Mouse (Mus musculus) common myeloid progenitor, adult 5-6 weeks (primary cell): ENCODE results near the gene Gli3. TPM values are rescaled to one million over a fixed set of nuclear protein-coding genes. Genes with fewer than 3 reads are reported as not detected.

Experiments
- ATAC-seq: replicated peaks from 2 replicates; pipeline ENCODE4 v1.8.0; 2016; ENCODE audit warnings: low read depth, mild to moderate bottlenecking, moderate TSS enrichment, inconsistent platforms; ENCODE audit not compliant: poor library complexity, severe bottlenecking
- total RNA-seq: library from RNA; stranded (forward); fragments of 200-1000, 187-1606 nt; gene quantifications from 2 replicates; pipeline ENCODE4 v1.2.3, GENCODE M21; 2017

The Gli3 gene
- total RNA-seq, 1 experiment from 2014 or later: 0.18 TPM

GRCm38 (mm10) chr13:15487334-15487733 is 24.3 kb downstream of the Gli3 start:
- no peak for ATAC-seq

GRCm38 (mm10) chr13:15488065-15488464 is 25.0 kb downstream of the Gli3 start:
- no peak for ATAC-seq

DNA sequence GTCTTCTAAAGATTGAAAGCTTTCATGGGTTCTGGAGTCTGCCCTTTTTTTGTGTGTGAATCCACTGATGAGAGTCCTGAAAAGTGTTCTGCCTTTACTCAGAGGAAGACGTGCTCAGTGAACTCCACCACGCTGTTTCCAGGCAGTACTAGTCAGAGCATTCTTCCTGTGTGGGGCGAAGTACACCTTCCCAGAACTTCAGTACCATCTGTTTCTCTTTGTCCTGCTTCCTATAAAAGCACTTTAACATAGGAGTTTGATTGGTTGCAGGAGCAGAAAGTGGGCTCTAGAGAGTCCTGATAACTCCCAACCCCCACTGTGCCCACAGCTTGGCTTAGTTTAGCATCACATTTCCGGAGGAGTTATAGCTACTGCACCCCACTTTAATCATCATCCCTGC is 32.8 kb downstream of the Gli3 start:
- no peak for ATAC-seq

DNA sequence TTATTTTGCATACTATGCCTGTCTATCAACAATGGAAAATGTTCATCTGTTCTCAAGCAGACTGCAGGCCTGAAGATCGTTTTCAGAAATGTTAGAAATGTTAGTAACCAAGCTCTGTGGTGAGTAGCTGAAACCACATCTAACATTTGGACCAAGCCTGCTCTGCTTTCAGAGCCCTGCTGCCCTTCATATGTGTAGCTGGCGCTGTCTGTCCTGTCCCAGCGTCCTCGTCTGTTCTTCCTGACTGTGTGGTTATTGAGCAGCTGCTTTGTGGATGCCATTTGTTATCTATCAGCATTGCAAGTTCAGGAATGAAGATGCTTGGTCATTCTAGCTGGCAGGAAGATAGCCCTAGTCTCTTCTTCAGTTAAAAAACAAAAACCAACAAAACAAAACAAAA is 35.3 kb downstream of the Gli3 start:
- ATAC-seq: no peak

- no peak for ATAC-seq
These were observed 47.9 kb downstream of the Gli3 start for GRCm38 (mm10) chr13:15510925-15511324.

DNA sequence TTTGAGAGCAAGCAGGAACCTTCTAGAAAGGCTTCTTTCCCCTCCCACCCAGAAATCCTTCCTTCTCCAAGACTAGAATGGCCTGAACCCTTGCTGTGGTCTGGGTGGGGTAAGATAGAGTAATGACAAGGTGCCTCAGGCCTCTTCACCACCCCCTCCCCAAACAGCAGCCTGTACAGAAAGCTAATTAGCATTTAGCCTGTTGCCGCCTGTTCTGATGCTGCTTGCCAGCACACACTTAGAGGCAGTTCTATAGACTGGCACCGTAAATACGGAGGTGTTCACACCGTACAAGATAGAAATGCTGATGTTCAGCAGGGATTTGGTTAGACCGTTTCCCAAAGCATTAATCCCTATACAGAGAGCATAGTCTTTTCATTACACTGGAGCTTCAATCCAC is 50.1 kb downstream of the Gli3 start:
- no peak for ATAC-seq

- ATAC-seq: no peak
These were observed 51.0 kb downstream of the Gli3 start for GRCm38 (mm10) chr13:15514082-15514481.

DNA sequence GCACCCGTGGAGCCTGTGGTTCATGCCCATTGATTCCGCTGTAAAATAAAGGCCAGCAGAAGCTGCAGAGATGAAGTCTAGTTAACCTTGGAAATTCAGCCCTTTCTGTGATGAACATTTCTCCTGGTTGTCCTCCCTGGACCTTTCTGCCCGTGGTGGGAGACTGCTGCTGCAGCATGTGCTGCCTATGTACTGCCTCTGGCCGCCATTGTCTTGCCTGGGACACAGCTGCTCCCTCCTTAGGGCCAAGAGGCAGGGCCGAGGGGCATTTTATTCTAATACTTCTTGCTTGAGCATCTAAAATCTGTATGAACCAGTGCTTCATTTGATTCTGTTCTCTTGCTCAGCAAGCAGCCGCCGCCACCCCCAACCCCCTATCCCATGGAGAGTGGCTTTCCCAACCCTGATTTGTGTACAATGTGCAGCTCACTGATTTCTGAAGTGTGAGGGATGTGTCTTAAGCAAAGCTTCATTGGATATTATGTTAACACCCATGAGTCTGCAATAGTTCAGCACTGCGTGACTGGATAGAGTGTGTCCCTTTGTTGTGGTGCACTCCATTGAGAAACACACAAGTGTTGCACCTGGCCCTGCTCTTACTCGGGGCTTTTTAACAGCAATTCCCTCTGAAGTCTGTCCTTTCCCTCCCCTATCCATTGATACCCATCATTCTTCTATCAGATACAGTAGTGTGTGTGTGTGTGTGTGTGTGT is 54.2 kb downstream of the Gli3 start:
- ATAC-seq: no peak

DNA sequence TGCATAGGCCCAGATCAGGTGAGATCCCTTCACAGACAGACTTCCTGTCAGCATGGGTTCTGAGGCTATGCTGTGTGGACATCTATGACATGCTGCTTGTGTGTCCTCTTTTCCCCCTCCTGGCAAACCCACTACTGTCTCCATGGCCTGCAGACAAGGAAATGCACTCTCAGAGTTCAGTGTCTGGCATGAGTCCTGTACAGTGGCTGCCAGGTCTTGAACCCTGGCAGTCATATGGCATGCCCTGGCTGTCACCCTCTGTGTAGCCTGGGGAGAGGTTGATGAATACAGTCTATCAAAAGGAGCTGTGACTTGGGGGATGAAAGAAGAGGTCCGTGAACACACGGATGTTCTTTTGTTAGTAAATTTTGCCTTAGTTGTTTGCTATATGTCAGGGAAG is 57.3 kb downstream of the Gli3 start:
- no peak for ATAC-seq

- no peak for ATAC-seq
These were observed 59.1 kb downstream of the Gli3 start for GRCm38 (mm10) chr13:15522153-15522552.

- ATAC-seq: no peak
These were observed 61.2 kb downstream of the Gli3 start for GRCm38 (mm10) chr13:15524208-15524607.

GRCm38 (mm10) chr13:15526691-15527090 is 63.7 kb downstream of the Gli3 start:
- no peak for ATAC-seq

- no peak for ATAC-seq
These were observed 68.5 kb downstream of the Gli3 start for GRCm38 (mm10) chr13:15531568-15531967.

GRCm38 (mm10) chr13:15537206-15537605 is 74.2 kb downstream of the Gli3 start:
- ATAC-seq: no peak

- no peak for ATAC-seq
These were observed 74.6 kb downstream of the Gli3 start for GRCm38 (mm10) chr13:15537611-15538010.

DNA sequence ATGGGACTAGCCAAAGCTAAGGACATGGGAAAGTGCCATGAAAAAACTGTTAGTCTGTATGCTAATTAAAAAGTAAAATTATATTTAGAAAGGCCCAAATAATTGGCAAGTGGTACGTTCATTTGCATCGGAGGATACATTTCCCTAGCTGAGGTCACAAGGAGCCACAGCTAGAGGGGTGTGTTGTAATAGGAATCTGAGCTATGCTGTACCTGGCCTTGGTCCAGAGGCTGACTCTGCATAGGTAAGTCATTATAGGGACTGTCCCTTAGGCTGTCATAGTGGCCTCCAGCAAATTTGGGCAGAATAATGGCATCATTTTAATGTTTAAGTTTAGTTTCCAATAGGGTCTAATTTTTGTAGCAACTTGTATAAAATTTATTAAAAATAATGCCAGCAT is 75.4 kb downstream of the Gli3 start:
- no peak for ATAC-seq

GRCm38 (mm10) chr13:15542053-15542452 is 79.0 kb downstream of the Gli3 start:
- no peak for ATAC-seq

DNA sequence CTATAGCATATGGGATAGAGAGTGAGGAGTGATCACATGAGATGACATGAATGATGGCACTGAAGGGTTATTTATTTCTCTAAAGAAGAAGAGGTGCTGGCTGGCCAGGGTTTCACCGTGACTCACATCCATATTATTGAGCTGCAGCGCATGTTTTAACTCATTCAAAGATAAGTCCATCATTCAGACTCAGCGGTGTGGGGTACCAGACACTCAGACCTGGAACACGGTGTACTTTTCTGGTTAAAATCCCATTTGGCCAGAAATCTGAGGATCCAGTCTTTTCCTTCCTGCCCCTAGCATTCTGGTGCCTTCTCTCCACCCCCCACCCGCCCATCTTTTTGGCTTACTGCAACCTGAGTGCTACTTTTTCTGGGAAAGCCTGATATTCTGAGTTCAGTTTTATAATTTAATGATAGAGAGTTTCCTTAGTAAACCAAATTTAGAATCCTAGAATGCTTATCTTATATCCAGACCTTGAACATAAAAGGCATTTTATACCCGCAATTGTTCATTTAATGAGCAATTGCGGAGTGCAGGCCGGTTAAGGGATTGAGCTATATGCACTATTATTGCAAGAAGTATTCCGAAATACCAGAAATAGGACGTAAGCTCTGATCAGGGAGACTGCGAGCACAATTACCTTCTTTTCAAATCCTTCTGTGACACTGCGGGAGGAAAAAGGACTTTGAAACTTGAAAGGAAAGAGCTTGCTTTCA is 80.3 kb downstream of the Gli3 start:
- ATAC-seq: no peak

DNA sequence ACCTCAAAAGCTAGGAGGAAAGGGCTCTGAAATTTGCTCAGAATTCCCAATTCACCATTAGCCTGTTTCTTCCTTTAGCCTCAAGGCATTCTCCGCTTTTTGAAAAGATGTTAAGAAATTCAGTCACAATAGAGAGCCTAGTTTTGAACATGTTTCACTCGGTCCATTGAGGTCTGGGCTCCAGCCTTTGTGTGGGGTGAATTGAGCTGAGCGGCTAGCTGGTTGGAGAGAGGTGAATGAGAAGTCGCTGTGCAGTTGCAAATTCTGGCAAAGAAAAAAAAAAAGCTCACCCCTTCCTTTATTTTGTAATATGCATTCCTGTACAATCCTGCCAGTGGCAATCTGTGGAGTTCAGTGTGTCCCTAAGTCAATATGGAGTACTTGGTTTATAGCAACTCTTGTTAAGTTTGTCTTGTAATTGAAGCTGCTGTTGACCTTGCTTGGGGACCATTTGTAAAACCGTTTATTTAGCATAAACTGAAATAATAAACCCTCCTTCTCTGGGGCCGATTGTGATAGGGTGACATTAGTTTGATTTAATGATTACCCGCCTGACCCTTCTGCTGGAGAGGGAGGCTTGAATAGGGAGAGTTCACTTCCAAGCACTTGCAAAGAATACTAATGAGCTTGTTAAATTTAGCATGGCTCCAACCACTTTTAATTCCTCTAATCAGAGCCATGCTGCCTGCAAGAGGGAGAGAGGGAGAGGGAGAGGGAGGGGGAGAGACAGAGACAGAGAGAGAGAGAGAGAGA is 81.0 kb downstream of the Gli3 start:
- no peak for ATAC-seq

- ATAC-seq: no peak
These were observed 82.4 kb downstream of the Gli3 start for GRCm38 (mm10) chr13:15545346-15545896.

- no peak for ATAC-seq
These were observed 83.2 kb downstream of the Gli3 start for GRCm38 (mm10) chr13:15546258-15546657.
